Mouse (Mus musculus) frontal cortex, postnatal 14 days (tissue): ENCODE measurements around the gene Lrpap1.

Experiments
- DNase-seq, 2 experiments: peaks; one replicate each; pipeline ENCODE4 v3.0.0; 2022; ENCODE audit warnings: low spot score in 2 of 2

Gene Lrpap1

DNA sequence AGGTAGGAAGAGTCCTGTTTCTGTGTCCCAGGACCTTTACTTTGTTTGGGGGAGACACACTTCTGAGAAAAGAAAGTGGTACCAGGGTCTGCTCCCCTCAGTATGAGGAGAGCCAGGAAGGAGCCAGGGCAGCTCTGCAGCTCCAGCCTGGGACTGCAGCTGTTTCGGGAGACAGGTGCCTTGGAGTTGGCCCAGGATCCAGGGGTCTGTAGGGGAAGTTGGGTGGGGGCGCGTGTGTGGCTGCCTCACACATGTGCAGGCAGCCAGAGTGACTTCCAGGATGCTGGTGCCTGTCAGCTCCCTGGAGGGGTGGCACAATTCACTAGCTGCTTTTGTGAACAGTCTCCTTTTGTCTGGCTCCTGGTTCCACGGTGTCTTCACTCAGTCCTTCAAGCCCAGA, 48.0 kb downstream of the Lrpap1 start:
- no peak for DNase-seq

DNA sequence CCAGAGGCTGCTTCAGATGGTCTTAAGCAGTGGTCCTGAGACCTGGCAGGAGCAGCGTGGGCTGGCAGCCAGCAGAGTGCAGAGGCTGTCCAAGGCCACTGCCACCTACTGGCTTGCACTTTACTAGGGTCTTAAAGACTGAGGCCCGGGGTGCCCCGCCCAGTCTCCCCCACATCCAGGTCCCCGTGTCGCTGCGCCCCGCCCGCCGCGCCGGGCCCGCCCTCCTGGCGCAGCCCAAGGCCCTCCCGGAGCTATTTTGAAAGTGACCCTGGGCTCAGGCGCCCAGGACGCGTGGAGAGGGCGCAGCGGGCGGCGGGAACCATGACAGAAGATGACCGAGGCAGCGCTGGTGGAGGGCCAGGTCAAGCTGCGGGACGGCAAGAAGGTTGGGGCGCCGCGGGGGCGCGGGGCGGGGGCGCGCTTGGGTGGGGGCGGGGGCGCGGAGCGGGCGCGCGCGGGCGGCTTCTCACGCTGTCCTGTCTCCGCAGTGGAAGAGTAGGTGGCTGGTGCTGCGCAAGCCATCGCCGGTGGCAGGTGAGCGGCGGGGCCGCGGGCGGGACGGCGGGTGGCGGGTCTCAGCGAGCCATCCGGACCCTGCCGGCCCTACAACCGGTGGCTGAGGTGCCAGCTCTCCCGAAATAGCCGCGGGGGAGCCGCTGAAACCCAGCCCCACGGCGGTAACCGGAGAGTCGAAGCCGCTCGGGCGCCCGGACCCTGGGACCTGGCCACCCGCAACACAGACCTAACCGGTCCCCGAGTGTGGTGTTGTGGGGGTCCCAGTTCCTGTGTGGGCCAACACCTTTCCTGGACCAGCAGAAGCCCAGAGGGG, 48.7 kb downstream of the Lrpap1 start, which contains the start of gene Dok7:
Gene Dok7, plus strand, starts transcription at position 163 of the 829 bp plus-strand sequence.
- peak; percentile 26 to 51 for DNase-seq

DNA sequence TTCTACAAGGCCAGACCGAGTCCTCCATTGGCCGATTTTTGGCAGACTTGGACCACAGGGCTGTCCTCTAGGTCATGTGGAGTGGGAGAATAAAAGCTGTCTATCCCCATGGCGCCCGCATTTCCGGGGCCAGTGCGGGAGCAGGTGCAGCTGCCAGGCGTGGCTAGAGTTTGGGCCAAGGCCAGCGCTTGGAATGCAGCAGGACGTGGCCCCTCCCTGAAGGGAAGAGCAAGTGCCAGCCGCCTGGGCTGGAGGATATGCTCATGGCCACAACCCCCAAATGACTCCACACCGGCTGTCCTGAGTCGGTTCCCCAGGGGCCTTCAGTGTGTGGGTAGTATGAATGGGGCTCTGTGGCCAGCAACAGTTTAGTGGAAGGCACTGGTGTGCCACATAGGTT, 50.5 kb downstream of the Lrpap1 start:
- peak in 1 of 2 experiments; percentile 31 for DNase-seq

DNA sequence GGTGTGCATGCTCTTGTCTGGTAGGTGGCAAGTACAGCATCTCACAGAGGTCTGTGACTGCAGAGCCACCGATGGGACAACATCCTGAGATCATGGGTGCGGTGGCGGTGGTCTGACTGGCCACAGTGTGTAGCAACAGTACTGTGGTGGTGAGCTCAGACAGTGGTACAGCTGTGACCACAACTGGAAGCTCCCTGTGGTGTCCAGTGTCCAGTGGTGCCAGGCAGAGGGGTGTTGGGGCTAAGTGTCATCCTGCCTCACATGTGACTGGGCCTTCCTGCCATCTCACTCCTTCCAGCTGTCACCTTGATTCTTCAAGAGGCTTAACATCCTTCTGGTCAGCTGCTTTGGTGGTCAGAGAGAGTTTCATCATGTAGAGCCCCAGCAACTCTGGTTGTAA, 50.9 kb downstream of the Lrpap1 start:
- DNase-seq: no peak

DNA sequence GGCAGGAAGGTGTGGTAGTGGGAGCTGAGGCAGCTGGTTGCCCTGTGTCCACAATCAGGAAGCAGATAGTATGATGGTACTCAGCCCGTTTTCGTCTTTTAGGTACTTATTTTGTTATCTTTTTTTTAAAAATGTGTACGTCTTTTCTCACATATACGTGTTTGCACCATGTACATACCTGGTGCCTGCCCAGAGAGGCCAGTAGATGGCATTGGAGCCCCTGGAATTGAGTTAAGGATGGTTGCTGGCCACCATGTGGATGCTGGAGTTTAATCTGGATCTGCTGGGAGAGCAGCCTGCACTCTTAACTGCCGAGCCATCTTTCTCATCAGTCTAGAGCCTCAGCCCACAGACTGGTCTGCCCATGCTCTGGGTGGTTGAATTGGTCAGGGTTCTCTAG, 55.0 kb downstream of the Lrpap1 start:
- no peak for DNase-seq

DNA sequence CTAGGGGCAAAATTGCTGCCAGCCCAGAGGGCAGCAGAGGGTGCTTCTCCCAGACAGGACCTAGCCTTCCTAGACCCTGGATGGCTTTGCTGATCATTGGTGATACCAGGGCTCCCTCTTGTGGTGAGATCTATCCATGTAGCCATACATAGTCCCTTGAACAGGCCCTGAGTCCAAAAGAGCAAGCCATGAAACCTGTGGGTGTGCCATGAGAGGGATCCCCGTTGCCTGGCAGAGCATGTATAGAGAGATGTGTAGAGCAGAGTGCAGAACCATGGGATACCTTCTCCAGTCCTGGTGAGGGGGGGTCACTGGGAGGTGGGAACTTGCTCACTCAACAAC, 62.5 kb downstream of the Lrpap1 start:
- DNase-seq: peak in 1 of 2 experiments; percentile 69

DNA sequence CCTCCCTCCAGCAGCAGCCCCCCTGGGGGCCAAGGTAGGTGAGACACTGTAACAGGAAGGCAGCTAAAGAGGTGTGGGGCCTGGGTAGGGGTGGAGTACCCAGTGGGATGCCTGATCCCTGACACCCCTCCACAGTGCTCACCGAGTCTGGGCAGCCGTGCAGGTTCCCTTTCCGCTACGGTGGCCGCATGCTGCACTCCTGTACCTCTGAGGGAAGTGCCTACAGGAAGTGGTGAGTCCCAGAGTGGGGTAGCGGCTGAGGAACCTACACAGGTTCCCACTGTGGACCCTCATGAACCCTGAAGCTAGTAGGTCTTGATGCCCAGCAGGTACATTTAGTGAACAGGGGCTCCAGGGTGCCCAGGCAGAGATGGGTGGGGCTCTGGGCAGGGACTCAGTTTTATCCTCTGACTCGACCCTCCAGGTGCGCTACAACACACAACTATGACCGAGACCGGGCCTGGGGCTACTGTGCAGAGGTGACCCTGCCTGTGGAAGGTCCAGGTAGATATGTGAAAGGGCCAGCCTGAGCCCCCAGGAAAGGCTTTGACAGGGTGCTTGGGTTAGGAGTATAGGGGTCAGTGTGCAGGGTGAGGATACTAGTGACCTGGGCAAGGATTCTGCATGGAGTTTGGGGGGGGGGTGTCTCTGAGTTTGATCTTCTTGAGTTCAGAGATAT, 63.0 kb downstream of the Lrpap1 start:
- no peak for DNase-seq
